Mouse (Mus musculus) thymus, adult 2 months (tissue): ENCODE measurements around the gene Prkag1.

Source experiments
- CTCF ChIP-seq: fragments of 200-500 bp; IDR thresholded peaks from 2 replicates; pipeline ENCODE4 v1.5.1; 2012; ENCODE audit warnings: mild to moderate bottlenecking, control low read depth, low read length, moderate library complexity, borderline replicate concordance; ENCODE audit not compliant: control insufficient read depth, poor library complexity, insufficient read depth; ENCODE audit errors: extremely low read depth
- POLR2A ChIP-seq: fragments of 200-500 bp; IDR thresholded peaks from 2 replicates; pipeline ENCODE4 v1.6.1; 2012; ENCODE audit warnings: mild to moderate bottlenecking, low read length, control low read depth, moderate library complexity; ENCODE audit not compliant: control insufficient read depth, poor library complexity, insufficient read depth; ENCODE audit errors: extremely low read depth

DNA sequence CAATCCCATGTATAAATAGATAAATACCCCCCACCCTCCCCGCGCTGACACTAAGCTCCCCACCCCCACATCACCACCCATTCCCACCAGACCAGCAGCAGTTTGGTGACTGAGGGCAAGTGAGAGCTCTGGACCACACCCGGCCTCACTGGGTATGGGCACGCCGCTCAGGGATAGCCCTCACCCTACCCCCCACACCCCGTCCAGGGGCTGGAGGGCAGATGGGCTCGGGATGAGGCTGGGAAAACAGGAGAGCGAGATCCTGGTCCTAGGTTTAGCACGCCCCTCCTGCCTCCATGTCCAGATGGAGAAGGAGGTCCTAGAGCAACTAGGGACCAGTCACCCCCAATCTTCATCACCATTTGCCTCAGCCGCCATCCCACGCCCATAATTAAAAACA lies 2.0 kb upstream of the Prkag1 start:
- TF ChIP-seq CTCF (no peak), POLR2A (no peak)
